Mouse (Mus musculus): ENCODE results near the gene Ptov1.

DNA sequence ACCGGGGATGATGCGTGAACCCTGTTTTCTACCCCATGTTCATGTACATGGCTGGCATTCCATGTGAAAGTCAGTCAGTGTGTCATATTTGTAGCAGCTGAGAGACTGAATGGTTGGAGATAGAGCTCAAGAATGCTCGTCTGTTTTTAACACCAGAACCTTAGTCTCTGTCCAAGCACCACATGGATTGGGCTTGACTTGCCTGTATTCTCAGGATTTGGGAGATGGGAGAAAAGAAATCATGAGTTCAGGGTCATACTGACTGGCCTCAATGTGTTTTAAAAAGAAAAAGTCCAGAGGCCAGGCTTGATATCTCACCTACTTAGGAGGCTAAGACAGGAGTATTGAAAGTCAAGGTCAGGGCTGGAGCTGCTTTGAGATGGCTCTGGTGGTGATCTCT, 52.1 kb downstream of the Ptov1 start:
- no peak for TF ChIP-seq CTCF (IDR thresholded peaks at IDR 0.05; ENCODE audit: extremely low read depth, insufficient read depth, low read length)
- no peak for TF ChIP-seq POLR2A (IDR thresholded peaks at IDR 0.05; ENCODE audit: extremely low read depth, insufficient read depth, low read length)
